Mouse (Mus musculus) brown adipose tissue, adult 24 weeks (tissue): ENCODE data around the gene Gtpbp3. TPM values are rescaled to one million over a fixed set of nuclear protein-coding genes. Genes with fewer than 3 reads are reported as not detected.
A peak's percentile ranks its signal among the peaks of the same experiment; 100 is the strongest.
"Not testable (repeated sequence)": the region's sequence is repeated elsewhere in the genome, so short reads cannot be mapped to it uniquely, and the experiment has no call there.

Source experiments
- H3K27ac ChIP-seq: fragments of 200-500 bp; replicated peaks from 2 replicates; pipeline ENCODE4 v1.5.1; 2012; ENCODE audit warnings: low read depth, mild to moderate bottlenecking, low read length
- H3K4me1 ChIP-seq: fragments of 200-500 bp; 2 replicates; pipeline ENCODE4 v1.6.1; 2012; ENCODE audit warnings: low read length, mixed read lengths; ENCODE audit not compliant: control insufficient read depth, insufficient read depth, insufficient read length
- H3K4me3 ChIP-seq: fragments of 200-500 bp; 2 replicates; pipeline ENCODE4 v1.5.1; 2012; ENCODE audit warnings: low read depth, mild to moderate bottlenecking, low read length, moderate library complexity; ENCODE audit not compliant: insufficient read depth
- polyA plus RNA-seq: library from polyadenylated mRNA; stranded (reverse); fragments of >200 nt; gene quantifications from 2 replicates; pipeline ENCODE4 v1.2.4, GENCODE M21; 2012; ENCODE audit not compliant: missing spikeins, insufficient read depth, insufficient read length

Gene Gtpbp3
- polyA plus RNA-seq, 1 experiment, result 6.7 TPM

- H3K27ac ChIP-seq, result peak overlapping the region; percentile 62
- no peak overlapping the region for H3K4me3 ChIP-seq
- H3K4me1 ChIP-seq, result peaks cover 28% of the 10 kb centered on the region
Observed at GRCm38 (mm10) chr8:71498816-71499690, 11.2 kb downstream of the Gtpbp3 start.

- no peak overlapping the region for H3K4me3 ChIP-seq
Observed at GRCm38 (mm10) chr8:71504349-71504748, 16.4 kb downstream of the Gtpbp3 start.

GRCm38 (mm10) chr8:71505326-71505725 lies 17.4 kb downstream of the Gtpbp3 start:
- Histone ChIP-seq H3K4me3 (no peak overlapping the region), H3K27ac (no peak overlapping the region)

More at GRCm38 (mm10) chr8:71504349-71504748, 16.4 kb downstream of the Gtpbp3 start:
- no peak overlapping the region for H3K27ac ChIP-seq
- H3K4me1 ChIP-seq, result peaks cover 4% of the 10 kb centered on the region; the same call in 1 of the 2 replicates

GRCm38 (mm10) chr8:71505979-71506378 lies 18.1 kb downstream of the Gtpbp3 start:
- H3K4me3 ChIP-seq, result no peak overlapping the region
- H3K27ac ChIP-seq, result no peak overlapping the region
- H3K4me1 ChIP-seq, result 0 out of 2 replicates have a peak, but pooled peaks cover 4% of the 10 kb centered on the region

More at GRCm38 (mm10) chr8:71505326-71505725, 17.4 kb downstream of the Gtpbp3 start:
- peaks cover 4% of the 10 kb centered on the region; the same call in 1 of the 2 replicates for H3K4me1 ChIP-seq

GRCm38 (mm10) chr8:71507589-71508104 lies 19.7 kb downstream of the Gtpbp3 start:
- H3K27ac ChIP-seq, result no peak overlapping the region
- peak overlapping the region; percentile 58 for H3K4me3 ChIP-seq
- H3K4me1 ChIP-seq, result 0 out of 2 replicates have a peak, but pooled peaks cover 4% of the 10 kb centered on the region

- H3K4me3 ChIP-seq, result no peak overlapping the region
- no peak overlapping the region for H3K27ac ChIP-seq
- H3K4me1 ChIP-seq, result peaks cover 4% of the 10 kb centered on the region; the same call in 1 of the 2 replicates
Observed at GRCm38 (mm10) chr8:71509316-71509715, 21.4 kb downstream of the Gtpbp3 start.

GRCm38 (mm10) chr8:71511644-71512043 lies 23.7 kb downstream of the Gtpbp3 start, which contains the start of gene Plvap:
TSS of gene Plvap (minus strand) at chr8:71511752.
- Histone ChIP-seq H3K4me3 (no peak within 1 kb of the TSS), H3K27ac (no peak within 1 kb of the TSS), H3K4me1 (peaks cover 4% of the 10 kb centered on the region; the same call in 1 of the 2 replicates)

- no peak overlapping the region for H3K4me3 ChIP-seq
- H3K4me1 ChIP-seq, result no peaks in the 10 kb centered on the region; the same call in 1 of the 2 replicates
- H3K27ac ChIP-seq, result no peak overlapping the region
Observed at GRCm38 (mm10) chr8:71513018-71513754, 25.3 kb downstream of the Gtpbp3 start.

GRCm38 (mm10) chr8:71515043-71515442 lies 27.1 kb downstream of the Gtpbp3 start:
- Histone ChIP-seq H3K27ac (no peak overlapping the region), H3K4me3 (no peak overlapping the region), H3K4me1 (no peaks in the 10 kb centered on the region; the same call in 1 of the 2 replicates)

- no peak overlapping the region for H3K27ac ChIP-seq
- H3K4me1 ChIP-seq, result no peaks in the 10 kb centered on the region; the same call in 1 of the 2 replicates
- H3K4me3 ChIP-seq, result no peak overlapping the region
Observed at GRCm38 (mm10) chr8:71516786-71517185, 28.9 kb downstream of the Gtpbp3 start.

GRCm38 (mm10) chr8:71519037-71519825 lies 31.3 kb downstream of the Gtpbp3 start:
- not testable (repeated sequence) for H3K27ac ChIP-seq, H3K4me1 ChIP-seq, H3K4me3 ChIP-seq

- H3K4me1 ChIP-seq, result peaks cover 3% of the 10 kb centered on the region; the same call in 1 of the 2 replicates
- H3K27ac ChIP-seq, result no peak overlapping the region
- no peak overlapping the region for H3K4me3 ChIP-seq
Observed at GRCm38 (mm10) chr8:71521634-71522033, 33.7 kb downstream of the Gtpbp3 start.

- no peak within 1 kb of the TSS for H3K4me3 ChIP-seq
- peak within 1 kb of the TSS; percentile 74 for H3K27ac ChIP-seq
- H3K4me1 ChIP-seq, result peaks cover 11% of the 10 kb centered on the region
Observed at GRCm38 (mm10) chr8:71525226-71526050, 37.5 kb downstream of the Gtpbp3 start, which contains the start of gene Ccdc194. TSS of gene Ccdc194 (minus strand) at chr8:71525711.
